Mouse (Mus musculus): ENCODE results near the gene Abhd2. TPM values are rescaled to one million over a fixed set of nuclear protein-coding genes. Genes with fewer than 3 reads are reported as not detected.

Gene Abhd2
- polyA plus RNA-seq, 1 experiment = 32.5 TPM

- no peak for DNase-seq
Observed at GRCm38 (mm10) chr7:79359183-79359435, 86.1 kb downstream of the Abhd2 start.

GRCm38 (mm10) chr7:79360056-79360455 is 87.1 kb downstream of the Abhd2 start:
- Histone ChIP-seq H3K27ac (ENCODE audit: control insufficient read depth, insufficient read depth, low read length) (no peak overlapping the region), H3K4me1 (replicated peaks; ENCODE audit: control insufficient read depth, insufficient read depth, low read length) (peaks cover 42% of the 10 kb centered on the region), H3K27me3 (ENCODE audit: control insufficient read depth, insufficient read depth, low read length) (no peaks in the 10 kb centered on the region), H3K36me3 (ENCODE audit: control insufficient read depth, insufficient read depth, low read length) (peaks cover 11% of the 10 kb centered on the region; the same call in 1 of the 2 replicates), H3K4me3 (ENCODE audit: control insufficient read depth, insufficient read depth, low read length) (no peak overlapping the region)
- TF ChIP-seq CTCF (IDR thresholded peaks at IDR 0.05; ENCODE audit: borderline replicate concordance, control insufficient read depth, extremely low read depth, insufficient read depth, low read length, poor library complexity) (no peak), POLR2A (IDR thresholded peaks at IDR 0.05; ENCODE audit: control insufficient read depth, extremely low read depth, insufficient read depth, low read length, poor library complexity) (no peak)
- WGBS = 96% methylated on average over 11 of the region's 11 CpGs
- no peak for DNase-seq

More at GRCm38 (mm10) chr7:79359183-79359435, 86.1 kb downstream of the Abhd2 start:
- WGBS = 82% methylated on average over 3 of the region's 3 CpGs
- Histone ChIP-seq H3K27ac (ENCODE audit: control insufficient read depth, insufficient read depth, low read length) (peak overlapping the region; percentile 62; the same call in 1 of the 2 replicates), H3K4me1 (replicated peaks; ENCODE audit: control insufficient read depth, insufficient read depth, low read length) (peaks cover 35% of the 10 kb centered on the region), H3K36me3 (ENCODE audit: control insufficient read depth, insufficient read depth, low read length) (peaks cover 17% of the 10 kb centered on the region), H3K4me3 (ENCODE audit: control insufficient read depth, insufficient read depth, low read length) (no peak overlapping the region), H3K27me3 (ENCODE audit: control insufficient read depth, insufficient read depth, low read length) (no peaks in the 10 kb centered on the region)
- TF ChIP-seq CTCF (IDR thresholded peaks at IDR 0.05; ENCODE audit: borderline replicate concordance, control insufficient read depth, extremely low read depth, insufficient read depth, low read length, poor library complexity) = no peak
- no peak for TF ChIP-seq POLR2A (IDR thresholded peaks at IDR 0.05; ENCODE audit: control insufficient read depth, extremely low read depth, insufficient read depth, low read length, poor library complexity)

GRCm38 (mm10) chr7:79362208-79362607 is 89.2 kb downstream of the Abhd2 start:
- Histone ChIP-seq H3K27ac (ENCODE audit: control insufficient read depth, insufficient read depth, low read length) (peak overlapping the region; percentile 16; the same call in 1 of the 2 replicates), H3K4me3 (ENCODE audit: control insufficient read depth, insufficient read depth, low read length) (no peak overlapping the region), H3K4me1 (replicated peaks; ENCODE audit: control insufficient read depth, insufficient read depth, low read length) (peaks cover 49% of the 10 kb centered on the region), H3K27me3 (ENCODE audit: control insufficient read depth, insufficient read depth, low read length) (no peaks in the 10 kb centered on the region), H3K36me3 (ENCODE audit: control insufficient read depth, insufficient read depth, low read length) (peaks cover 3% of the 10 kb centered on the region; the same call in 1 of the 2 replicates)
- 87% methylated on average over 8 of the region's 8 CpGs for WGBS
- DNase-seq = peak; percentile 33
- TF ChIP-seq CTCF (IDR thresholded peaks at IDR 0.05; ENCODE audit: borderline replicate concordance, control insufficient read depth, extremely low read depth, insufficient read depth, low read length, poor library complexity) (no peak), POLR2A (IDR thresholded peaks at IDR 0.05; ENCODE audit: control insufficient read depth, extremely low read depth, insufficient read depth, low read length, poor library complexity) (no peak)

- Histone ChIP-seq H3K36me3 (ENCODE audit: control insufficient read depth, insufficient read depth, low read length) (peaks cover 3% of the 10 kb centered on the region; the same call in 1 of the 2 replicates), H3K27ac (ENCODE audit: control insufficient read depth, insufficient read depth, low read length) (peak overlapping the region; percentile 98), H3K4me1 (replicated peaks; ENCODE audit: control insufficient read depth, insufficient read depth, low read length) (peaks cover 47% of the 10 kb centered on the region), H3K4me3 (ENCODE audit: control insufficient read depth, insufficient read depth, low read length) (no peak overlapping the region), H3K27me3 (ENCODE audit: control insufficient read depth, insufficient read depth, low read length) (no peaks in the 10 kb centered on the region)
- 70% methylated on average over 7 of the region's 7 CpGs for WGBS
- TF ChIP-seq CTCF (IDR thresholded peaks at IDR 0.05; ENCODE audit: borderline replicate concordance, control insufficient read depth, extremely low read depth, insufficient read depth, low read length, poor library complexity) (no peak), POLR2A (IDR thresholded peaks at IDR 0.05; ENCODE audit: control insufficient read depth, extremely low read depth, insufficient read depth, low read length, poor library complexity) (no peak)
- no peak for DNase-seq
Observed at GRCm38 (mm10) chr7:79362830-79363229, 89.8 kb downstream of the Abhd2 start.

GRCm38 (mm10) chr7:79363370-79364043 is 90.5 kb downstream of the Abhd2 start:
- Histone ChIP-seq H3K27me3 (ENCODE audit: control insufficient read depth, insufficient read depth, low read length) (no peaks in the 10 kb centered on the region), H3K4me1 (replicated peaks; ENCODE audit: control insufficient read depth, insufficient read depth, low read length) (peaks cover 40% of the 10 kb centered on the region), H3K36me3 (ENCODE audit: control insufficient read depth, insufficient read depth, low read length) (peaks cover 3% of the 10 kb centered on the region; the same call in 1 of the 2 replicates), H3K4me3 (ENCODE audit: control insufficient read depth, insufficient read depth, low read length) (no peak overlapping the region), H3K27ac (ENCODE audit: control insufficient read depth, insufficient read depth, low read length) (peak overlapping the region; percentile 98)
- WGBS = 4% methylated on average over 8 of the region's 8 CpGs
- TF ChIP-seq POLR2A (IDR thresholded peaks at IDR 0.05; ENCODE audit: control insufficient read depth, extremely low read depth, insufficient read depth, low read length, poor library complexity) (peak; percentile 56; the same call in 1 of the 2 replicates), CTCF (IDR thresholded peaks at IDR 0.05; ENCODE audit: borderline replicate concordance, control insufficient read depth, extremely low read depth, insufficient read depth, low read length, poor library complexity) (no peak)
- peak; percentile 77 for DNase-seq

- Histone ChIP-seq H3K27me3 (ENCODE audit: control insufficient read depth, insufficient read depth, low read length) (no peaks in the 10 kb centered on the region), H3K4me3 (ENCODE audit: control insufficient read depth, insufficient read depth, low read length) (no peak overlapping the region), H3K4me1 (replicated peaks; ENCODE audit: control insufficient read depth, insufficient read depth, low read length) (peaks cover 18% of the 10 kb centered on the region), H3K27ac (ENCODE audit: control insufficient read depth, insufficient read depth, low read length) (no peak overlapping the region), H3K36me3 (ENCODE audit: control insufficient read depth, insufficient read depth, low read length) (no peaks in the 10 kb centered on the region)
- no peak for DNase-seq
- WGBS = 24% methylated on average over 5 of the region's 5 CpGs
- no peak for TF ChIP-seq POLR2A (IDR thresholded peaks at IDR 0.05; ENCODE audit: control insufficient read depth, extremely low read depth, insufficient read depth, low read length, poor library complexity)
- TF ChIP-seq CTCF (IDR thresholded peaks at IDR 0.05; ENCODE audit: borderline replicate concordance, control insufficient read depth, extremely low read depth, insufficient read depth, low read length, poor library complexity) = no peak
Observed at GRCm38 (mm10) chr7:79368664-79369063, 95.7 kb downstream of the Abhd2 start.

All from thymus, adult 2 months (tissue).